Mouse (Mus musculus) megakaryocyte, embryonic 14.5 days (primary cell): ENCODE measurements at regions not wholly inside any gene's neighbourhood (a gene's known extent, or its start where the extent isn't known, plus 50 kb on each side); places are given as distances from the start of the nearest gene placed in this dataset.

Experiments
- H3K27me3 ChIP-seq: replicated peaks from 2 replicates; pipeline ENCODE3; 2012; ENCODE audit warnings: inconsistent platforms
- H3K36me3 ChIP-seq: replicated peaks from 2 replicates; pipeline ENCODE3; 2012; ENCODE audit warnings: low read length, inconsistent platforms, mixed read lengths
- H3K4me1 ChIP-seq: 2 replicates; pipeline ENCODE4 v1.6.1; 2012; ENCODE audit warnings: inconsistent platforms
- H3K4me3 ChIP-seq: replicated peaks from 2 replicates; pipeline ENCODE3; 2012; ENCODE audit warnings: moderate library complexity, mild to moderate bottlenecking, inconsistent platforms
- H3K9me3 ChIP-seq: 2 replicates; pipeline ENCODE4 v1.6.1; 2012; ENCODE audit warnings: inconsistent platforms
- FLI1 ChIP-seq: IDR thresholded peaks from 2 replicates; pipeline ENCODE4 v1.6.1; 2012; ENCODE audit warnings: low read length, inconsistent platforms, mixed read lengths
- GATA1 ChIP-seq: IDR thresholded peaks from 3 replicates; pipeline ENCODE4 v1.6.1; 2012; ENCODE audit warnings: mixed read lengths, low read length, inconsistent platforms, borderline replicate concordance

- Histone ChIP-seq H3K4me1 (peaks cover 21% of the 10 kb centered on the region), H3K9me3 (no peaks in the 10 kb centered on the region), H3K4me3 (no peak overlapping the region), H3K36me3 (no peaks in the 10 kb centered on the region), H3K27me3 (peaks cover 10% of the 10 kb centered on the region)
- TF ChIP-seq FLI1 (no peak), GATA1 (no peak)
These were observed 65.4 kb upstream of the Gm5148 start for GRCm38 (mm10) chr3:37789711-37790110.

GRCm38 (mm10) chr3:37789143-37789697 lies 64.9 kb upstream of the Gm5148 start:
- Histone ChIP-seq H3K9me3 (no peaks in the 10 kb centered on the region), H3K4me3 (no peak overlapping the region), H3K27me3 (peaks cover 11% of the 10 kb centered on the region), H3K4me1 (peaks cover 21% of the 10 kb centered on the region), H3K36me3 (no peaks in the 10 kb centered on the region)
- TF ChIP-seq FLI1 (no peak), GATA1 (no peak)

- H3K9me3 ChIP-seq = no peaks in the 10 kb centered on the region
- H3K4me3 ChIP-seq = no peak overlapping the region
- no peaks in the 10 kb centered on the region for H3K36me3 ChIP-seq
- H3K4me1 ChIP-seq = peaks cover 21% of the 10 kb centered on the region
- peaks cover 9% of the 10 kb centered on the region for H3K27me3 ChIP-seq
- TF ChIP-seq GATA1 (no peak), FLI1 (no peak)
These were observed 64.1 kb upstream of the Gm5148 start for GRCm38 (mm10) chr3:37788366-37788765.

GRCm38 (mm10) chr3:37786792-37787191 lies 62.5 kb upstream of the Gm5148 start:
- no peak overlapping the region for H3K4me3 ChIP-seq

GRCm38 (mm10) chr3:37781086-37781485 lies 56.8 kb upstream of the Gm5148 start:
- no peak for TF ChIP-seq FLI1
- TF ChIP-seq GATA1 = no peak
- no peak overlapping the region for H3K4me3 ChIP-seq
- peaks cover 4% of the 10 kb centered on the region for H3K9me3 ChIP-seq
- H3K27me3 ChIP-seq = peaks cover 7% of the 10 kb centered on the region
- peaks cover 16% of the 10 kb centered on the region for H3K4me1 ChIP-seq
- H3K36me3 ChIP-seq = no peaks in the 10 kb centered on the region

More at GRCm38 (mm10) chr3:37786792-37787191, 62.5 kb upstream of the Gm5148 start:
- no peak for TF ChIP-seq FLI1
- no peak for TF ChIP-seq GATA1
- peaks cover 12% of the 10 kb centered on the region for H3K27me3 ChIP-seq
- no peaks in the 10 kb centered on the region for H3K36me3 ChIP-seq
- peaks cover 4% of the 10 kb centered on the region for H3K9me3 ChIP-seq
- peaks cover 21% of the 10 kb centered on the region for H3K4me1 ChIP-seq

- TF ChIP-seq FLI1 = no peak
- no peak for TF ChIP-seq GATA1
- Histone ChIP-seq H3K4me3 (no peak overlapping the region), H3K9me3 (peaks cover 4% of the 10 kb centered on the region), H3K27me3 (peaks cover 8% of the 10 kb centered on the region), H3K36me3 (no peaks in the 10 kb centered on the region), H3K4me1 (peaks cover 16% of the 10 kb centered on the region)
These were observed 55.7 kb upstream of the Gm5148 start for GRCm38 (mm10) chr3:37779867-37780475.

DNA sequence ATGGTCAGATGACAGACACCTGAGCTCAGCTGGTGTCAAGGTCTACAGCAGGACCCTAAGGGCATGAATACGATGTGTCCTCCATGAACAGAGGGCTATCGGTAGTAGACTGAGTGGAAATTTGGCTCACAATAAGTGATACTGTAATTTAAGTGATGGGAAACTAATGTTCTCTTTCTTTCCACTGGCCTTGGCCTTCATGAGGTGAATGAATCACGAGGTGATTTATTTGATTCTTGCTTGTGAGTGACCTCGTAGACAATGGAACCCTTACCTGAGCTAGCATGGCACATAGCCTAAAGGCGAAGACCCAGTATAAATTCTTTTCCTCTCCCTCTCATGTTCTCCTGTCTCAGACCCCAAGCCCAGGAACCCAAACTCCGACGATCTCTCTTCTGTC lies 54.1 kb upstream of the Gm5148 start:
- H3K4me3 ChIP-seq = no peak overlapping the region
- TF ChIP-seq GATA1 (no peak), FLI1 (no peak)
- H3K36me3 ChIP-seq = peaks cover 3% of the 10 kb centered on the region
- H3K4me1 ChIP-seq = peaks cover 17% of the 10 kb centered on the region
- H3K27me3 ChIP-seq = peaks cover 6% of the 10 kb centered on the region
- H3K9me3 ChIP-seq = peaks cover 7% of the 10 kb centered on the region

GRCm38 (mm10) chr3:37776224-37776623 lies 51.9 kb upstream of the Gm5148 start:
- peaks cover 4% of the 10 kb centered on the region for H3K36me3 ChIP-seq
- H3K27me3 ChIP-seq = peaks cover 4% of the 10 kb centered on the region
- H3K9me3 ChIP-seq = peaks cover 5% of the 10 kb centered on the region
- H3K4me1 ChIP-seq = peaks cover 31% of the 10 kb centered on the region
- H3K4me3 ChIP-seq = no peak overlapping the region
- TF ChIP-seq FLI1 (no peak), GATA1 (no peak)
